Mouse (Mus musculus): Measurements from ENCODE around the gene Fshr. TPM values are rescaled to one million over a fixed set of nuclear protein-coding genes. Genes with fewer than 3 reads are reported as not detected.

The Fshr gene
- polyA plus RNA-seq, 1 experiment from 2014 or later: not detected

DNA sequence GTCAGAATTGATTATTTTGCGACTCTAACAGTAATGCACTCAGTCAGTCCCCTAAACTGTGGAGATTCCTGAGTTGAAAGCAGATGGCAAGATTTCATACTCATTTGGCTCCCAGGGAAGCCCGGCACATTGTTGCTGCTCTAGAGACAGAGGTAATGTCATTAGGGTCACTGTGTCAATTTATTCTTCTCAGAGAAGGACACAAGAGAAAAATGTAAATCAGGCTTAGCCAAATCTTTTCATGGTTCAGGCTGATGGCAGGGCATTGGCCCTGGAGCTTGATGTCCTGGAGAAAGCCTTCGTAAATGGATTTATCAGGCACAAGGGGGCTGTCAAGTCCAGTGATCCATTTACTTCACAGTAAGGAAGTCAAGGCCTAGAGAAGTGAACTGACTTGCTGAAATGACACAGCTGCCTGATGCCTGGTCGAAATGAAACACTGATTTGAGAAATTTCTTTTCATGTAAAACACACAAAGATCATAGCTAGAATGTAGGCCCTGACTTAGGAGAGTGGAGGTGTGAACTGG is 262.3 kb downstream of the Fshr start:
- peak overlapping the region; percentile 45 for H3K27ac ChIP-seq
- peak overlapping the region; percentile 6; the same call in 1 of the 2 replicates for H3K4me2 ChIP-seq
- no peaks in the 10 kb centered on the region for H3K27me3 ChIP-seq
- peak; percentile 64 for ATAC-seq
- H3K9ac ChIP-seq: no peak overlapping the region
- no peak overlapping the region for H3K4me3 ChIP-seq
- H3K4me1 ChIP-seq: peaks cover 21% of the 10 kb centered on the region
- WGBS: 13% methylated on average over 4 of the region's 4 CpGs
- H3K9me3 ChIP-seq (replicated peaks): no peaks in the 10 kb centered on the region
- no peaks in the 10 kb centered on the region for H3K36me3 ChIP-seq (ENCODE audit: poor library complexity, severe bottlenecking)

GRCm38 (mm10) chr17:88937341-88938152 is 262.9 kb downstream of the Fshr start:
- H3K4me3 ChIP-seq: no peak overlapping the region
- no peaks in the 10 kb centered on the region for H3K36me3 ChIP-seq (ENCODE audit: poor library complexity, severe bottlenecking)
- H3K27me3 ChIP-seq: no peaks in the 10 kb centered on the region
- no peak overlapping the region; the same call in 1 of the 2 replicates for H3K4me2 ChIP-seq
- peak; percentile 96 for ATAC-seq
- 5% methylated on average over 7 of the region's 7 CpGs for WGBS
- peaks cover 21% of the 10 kb centered on the region for H3K4me1 ChIP-seq
- H3K9me3 ChIP-seq (replicated peaks): no peaks in the 10 kb centered on the region
- no peak overlapping the region for H3K9ac ChIP-seq
- H3K27ac ChIP-seq: peak overlapping the region; percentile 45

DNA sequence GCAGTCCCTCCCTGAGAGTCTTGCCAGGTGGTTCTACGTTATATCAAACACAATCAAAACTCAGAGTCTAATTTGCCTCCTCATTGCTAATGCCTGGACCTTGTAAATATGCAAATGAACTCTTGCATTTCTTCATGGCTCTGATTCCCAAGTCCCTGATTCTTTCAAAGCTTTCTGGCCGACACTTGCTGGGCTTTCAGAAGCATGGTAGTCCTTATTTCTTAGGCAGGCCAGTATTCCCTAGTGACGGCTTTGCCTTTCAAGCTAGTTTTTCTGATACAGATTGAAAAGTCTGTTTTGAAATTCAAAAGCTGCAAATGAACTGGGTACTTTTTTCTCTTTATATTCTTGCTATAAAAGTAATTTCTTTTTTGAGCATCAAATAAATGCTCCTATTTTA is 263.5 kb downstream of the Fshr start:
- 29% methylated on average over 3 of the region's 3 CpGs for WGBS
- Histone ChIP-seq H3K27ac (no peak overlapping the region), H3K36me3 (ENCODE audit: poor library complexity, severe bottlenecking) (no peaks in the 10 kb centered on the region), H3K9ac (no peak overlapping the region), H3K27me3 (no peaks in the 10 kb centered on the region), H3K9me3 (replicated peaks) (no peaks in the 10 kb centered on the region), H3K4me2 (no peak overlapping the region), H3K4me3 (no peak overlapping the region), H3K4me1 (peaks cover 21% of the 10 kb centered on the region)
- ATAC-seq: no peak
